Mouse (Mus musculus): ENCODE measurements around the gene Rps16. TPM values are rescaled to one million over a fixed set of nuclear protein-coding genes. Genes with fewer than 3 reads are reported as not detected.

Gene Rps16
- 1,090 and 1,213 TPM in 2 replicates for polyA plus RNA-seq (2012; rRNA removed)

DNA sequence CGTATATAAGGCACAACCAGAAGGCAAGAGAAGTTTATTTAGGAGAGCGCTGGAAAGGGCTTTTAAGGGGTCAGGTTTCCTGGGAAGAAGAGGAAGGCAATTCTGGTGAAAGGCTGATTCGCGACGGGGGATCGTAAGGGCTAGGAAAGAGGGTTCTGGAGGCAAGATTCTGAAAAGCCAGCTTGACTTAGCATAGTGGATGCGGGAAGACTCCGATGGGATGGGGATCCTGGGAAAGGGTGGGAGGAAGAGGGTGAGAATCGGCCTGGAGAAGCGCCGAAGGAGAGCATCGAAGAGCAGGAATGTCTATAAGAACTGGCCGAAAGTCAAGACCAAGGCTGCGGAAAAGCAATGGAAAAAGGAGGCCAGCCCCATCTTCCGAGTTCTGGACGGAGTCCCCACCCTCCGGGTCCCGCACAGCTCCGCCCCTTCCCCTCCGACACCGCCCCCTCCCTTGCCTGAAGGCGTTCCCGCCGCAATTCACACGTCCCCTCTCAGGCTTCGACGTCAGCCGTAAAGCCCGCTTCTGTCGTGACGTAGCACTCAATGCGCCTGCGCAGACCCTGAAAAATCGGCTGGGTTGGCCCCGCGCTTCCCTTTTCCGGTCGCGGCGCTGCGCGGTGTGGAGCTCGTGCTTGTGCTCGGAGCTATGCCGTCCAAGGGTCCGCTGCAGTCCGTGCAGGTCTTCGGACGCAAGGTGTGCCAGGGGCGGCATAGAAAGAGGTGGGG is at the start of gene Rps16:
TSS of gene Rps16 (plus strand) at position 498 of the 729 bp plus-strand sequence.

DNA sequence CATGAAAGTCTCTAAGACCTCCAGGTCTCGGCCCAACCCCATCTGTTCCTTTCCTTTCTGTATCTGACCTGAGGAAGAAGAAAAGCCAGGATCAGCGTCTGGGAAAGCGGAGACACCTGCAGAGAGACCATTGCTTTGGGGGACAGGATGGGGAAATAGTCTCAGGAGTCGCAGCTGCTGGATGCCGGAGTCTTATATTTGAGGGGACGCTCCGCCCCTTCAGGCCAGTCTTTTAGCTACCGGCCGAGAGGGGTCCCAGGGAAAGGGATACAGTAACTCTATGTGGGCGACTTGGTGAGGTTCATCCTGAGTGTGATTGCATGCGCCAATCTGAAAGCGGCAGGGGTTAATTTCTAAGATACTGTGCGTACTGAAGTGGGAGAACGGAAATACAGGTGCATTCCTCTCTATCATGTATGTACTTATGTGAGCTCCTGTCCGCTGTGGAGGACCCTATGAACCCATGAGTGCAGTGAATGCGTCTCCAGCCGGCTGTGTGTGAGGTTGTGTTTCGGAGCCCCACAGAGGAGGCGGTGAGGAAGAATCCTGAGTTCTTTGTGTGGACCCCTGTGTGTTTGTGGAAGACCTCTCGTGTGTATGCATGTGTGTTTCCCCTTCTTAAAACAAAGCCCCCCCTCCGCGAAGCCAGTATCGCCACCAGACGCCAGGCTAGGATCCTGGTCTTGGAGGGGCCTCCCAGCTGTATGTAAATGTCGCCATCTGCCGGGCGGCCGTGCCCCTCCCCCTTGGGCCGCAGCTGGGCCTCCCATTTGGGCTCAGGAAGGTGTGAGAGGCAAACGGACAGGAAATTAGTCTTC is 48.6 kb upstream of the Rps16 start, which contains the start of gene Dll3:
TSS of gene Dll3 (minus strand) at position 623 of the 818 bp plus-strand sequence.

GRCm38 (mm10) chr7:28311926-28312543 is 38.4 kb upstream of the Rps16 start, which contains the start of gene Timm50:
Timm50 (minus strand) TSS chr7:28312072.

DNA sequence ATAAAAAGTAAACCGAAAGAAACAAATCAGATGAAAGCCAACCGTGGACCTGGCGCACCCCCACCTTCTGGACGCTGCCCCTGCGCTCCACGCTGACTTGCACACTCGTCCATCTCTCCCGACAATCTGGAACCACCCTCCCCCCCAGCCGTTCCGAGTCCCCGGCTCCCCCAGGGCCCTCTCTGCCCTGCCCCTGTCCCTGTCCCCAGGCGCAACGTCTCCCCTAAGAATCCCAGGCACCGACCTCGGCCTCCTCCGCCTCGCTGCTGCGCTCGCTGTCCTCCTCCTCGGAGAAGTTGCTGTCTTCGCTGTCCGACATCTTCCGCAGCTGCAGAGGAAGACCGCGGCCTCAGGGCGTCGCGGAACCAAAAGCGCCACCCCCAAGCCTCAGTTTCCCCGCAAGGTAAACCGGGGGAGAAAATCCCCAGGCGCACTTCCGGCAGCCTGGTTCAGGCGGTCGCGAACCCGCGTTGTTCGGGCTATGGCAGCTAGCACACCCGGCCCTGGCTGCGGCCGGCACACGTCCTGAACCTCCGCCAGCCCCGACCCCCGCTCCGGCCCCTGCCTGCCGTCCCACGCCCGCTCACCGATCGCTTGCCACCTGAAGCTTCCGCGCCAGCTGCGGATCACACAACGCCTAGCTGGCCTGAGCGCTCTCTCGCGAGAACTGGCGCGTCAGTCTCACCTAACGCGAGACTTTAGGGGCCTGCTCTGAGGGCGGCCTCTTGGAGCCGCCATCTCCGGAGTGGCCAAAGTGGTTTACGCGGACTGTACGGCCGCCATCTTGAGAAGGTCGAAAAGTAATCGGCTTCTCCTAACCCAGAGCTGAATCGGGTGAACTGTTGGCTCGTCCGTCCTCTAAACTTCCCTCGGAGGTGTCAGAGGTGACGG is 12.1 kb upstream of the Rps16 start, which contains the start of gene Supt5:
TSS of gene Supt5 (minus strand) at position 639 of the 891 bp plus-strand sequence.

GRCm38 (mm10) chr7:28372251-28373108 is 22.0 kb downstream of the Rps16 start, which contains the start of gene Plekhg2:
Plekhg2 (minus strand) TSS chr7:28372599.

GRCm38 (mm10) chr7:28380237-28381016 is 30.0 kb downstream of the Rps16 start, which contains the start of gene Zfp36:
Zfp36 (minus strand) TSS chr7:28380253.

DNA sequence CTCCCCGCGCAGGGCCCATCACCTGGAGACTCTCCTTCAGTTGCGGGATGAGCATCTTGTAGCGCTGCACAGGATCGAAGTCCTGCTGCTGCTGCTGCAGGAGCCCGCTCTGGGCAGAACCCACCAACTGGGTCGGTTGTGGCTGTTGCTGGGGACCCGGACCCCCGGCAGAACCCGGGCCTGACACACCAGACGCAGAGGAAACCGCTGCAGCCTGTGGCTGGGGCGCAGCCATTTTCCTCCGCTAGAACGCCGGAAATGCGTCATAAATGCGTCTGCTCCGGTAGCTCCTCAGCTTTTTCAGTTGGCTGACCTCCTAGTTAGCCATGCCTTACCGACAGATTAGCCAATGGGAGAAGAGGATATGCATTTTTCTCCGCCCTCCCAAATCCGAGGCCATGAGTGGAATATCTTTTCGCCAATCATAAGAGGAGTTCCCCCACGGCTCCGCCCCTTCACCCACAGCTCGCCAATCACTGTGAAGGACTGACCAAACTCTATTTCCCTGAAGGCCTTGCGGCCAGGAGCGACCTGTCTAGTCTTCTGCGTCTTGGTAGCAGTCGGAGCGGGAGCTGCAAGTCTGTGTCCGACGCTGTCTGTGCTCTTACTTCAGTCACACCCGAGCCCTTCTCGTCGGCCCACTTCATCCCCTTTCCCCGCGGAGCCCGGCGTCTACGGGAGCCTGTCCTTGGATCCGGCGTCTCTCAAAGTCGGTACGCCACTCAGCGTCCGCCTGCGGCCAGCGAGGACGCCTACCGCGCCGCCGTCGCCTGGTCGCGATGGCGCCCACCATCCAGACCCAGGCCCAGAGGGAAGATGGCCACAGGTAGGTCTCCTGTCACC is 42.2 kb downstream of the Rps16 start, which contains the start of the genes Med29 and Paf1:
TSS of gene Med29 (minus strand) at position 280 of the 843 bp plus-strand sequence.
TSS of gene Paf1 (plus strand) at position 523 of the 843 bp plus-strand sequence.

Other genes starting within 250 kb of the Rps16 start
- gene 9530053A07Rik, start 221.2 kb upstream of the Rps16 start, polyA plus RNA-seq (2012; rRNA removed), result not detected in 2 replicates
- gene Fbl, start 180.9 kb upstream of the Rps16 start, polyA plus RNA-seq (2012; rRNA removed), result 230 and 235 TPM in 2 replicates
- gene Dyrk1b, start 171.2 kb upstream of the Rps16 start, polyA plus RNA-seq (2012; rRNA removed), result 2.2 and 2.4 TPM in 2 replicates
- 2.3 and 2.6 TPM in 2 replicates for gene Eid2, start 82.8 kb upstream of the Rps16 start, polyA plus RNA-seq (2012; rRNA removed)
- 1.6 and 1.8 TPM in 2 replicates for gene Eid2b, start 72.9 kb upstream of the Rps16 start, polyA plus RNA-seq (2012; rRNA removed)
- gene Selenov, start 59.5 kb upstream of the Rps16 start, polyA plus RNA-seq (2012; rRNA removed), result not detected in 2 replicates
- gene Dll3, start 48.4 kb upstream of the Rps16 start, polyA plus RNA-seq (2012; rRNA removed), result 0.02 and 0.06 TPM in 2 replicates
- 44.7 and 49.9 TPM in 2 replicates for gene Timm50, start 38.6 kb upstream of the Rps16 start, polyA plus RNA-seq (2012; rRNA removed)
- 28.8 and 30.6 TPM in 2 replicates for gene Supt5, start 11.9 kb upstream of the Rps16 start, polyA plus RNA-seq (2012; rRNA removed)
- 2.6 and 3.3 TPM in 2 replicates for gene Plekhg2, start 21.9 kb downstream of the Rps16 start, polyA plus RNA-seq (2012; rRNA removed)
- gene Zfp36, start 29.6 kb downstream of the Rps16 start, polyA plus RNA-seq (2012; rRNA removed), result 3.9 and 4.4 TPM in 2 replicates
- gene Med29, start 42.1 kb downstream of the Rps16 start, polyA plus RNA-seq (2012; rRNA removed), result 18.2 and 20.2 TPM in 2 replicates
- 42.3 and 55.3 TPM in 2 replicates for gene Paf1, start 42.3 kb downstream of the Rps16 start, polyA plus RNA-seq (2012; rRNA removed)
- 23.6 and 26.2 TPM in 2 replicates for gene Gmfg, start 86.8 kb downstream of the Rps16 start, polyA plus RNA-seq (2012; rRNA removed)
- gene Lrfn1, start 101.3 kb downstream of the Rps16 start, polyA plus RNA-seq (2012; rRNA removed), result 0.38 and 0.40 TPM in 2 replicates
- gene Ifnl2, start 159.8 kb downstream of the Rps16 start, polyA plus RNA-seq (2012; rRNA removed), result not detected in 2 replicates
- not detected in 2 replicates for gene Ifnl3, start 172.2 kb downstream of the Rps16 start, polyA plus RNA-seq (2012; rRNA removed)
- gene Sycn, start 190.2 kb downstream of the Rps16 start, polyA plus RNA-seq (2012; rRNA removed), result 0.09 and 0.10 TPM in 2 replicates
- not detected in 2 replicates for gene Nccrp1, start 196.6 kb downstream of the Rps16 start, polyA plus RNA-seq (2012; rRNA removed)
- gene Samd4b, start 247.5 kb downstream of the Rps16 start, polyA plus RNA-seq (2012; rRNA removed), result 9.2 and 12.0 TPM in 2 replicates
- gene Pak4, start 247.5 kb downstream of the Rps16 start, polyA plus RNA-seq (2012; rRNA removed), result 10.8 and 11.4 TPM in 2 replicates